Mouse (Mus musculus): Measurements from ENCODE around the gene Myo15.
"Not testable (repeated sequence)": the region's sequence is repeated elsewhere in the genome, so short reads cannot be mapped to it uniquely, and the experiment has no call there.

The Myo15 gene

GRCm38 (mm10) chr11:60545433-60545832, 76.3 kb downstream of the Myo15 start:
- no peak for DNase-seq (ENCODE audit: low spot score in 2 of 2)

GRCm38 (mm10) chr11:60548112-60548511, 79.0 kb downstream of the Myo15 start:
- no peak for DNase-seq (ENCODE audit: low spot score in 2 of 2)

- no peak for DNase-seq (ENCODE audit: low spot score in 2 of 2)
Observed at GRCm38 (mm10) chr11:60553091-60553490, 84.0 kb downstream of the Myo15 start.

GRCm38 (mm10) chr11:60557675-60558074, 88.5 kb downstream of the Myo15 start:
- no peak for DNase-seq (ENCODE audit: low spot score in 2 of 2)

GRCm38 (mm10) chr11:60559342-60559741, 90.2 kb downstream of the Myo15 start:
- peak; percentile 38 to 58 for DNase-seq (ENCODE audit: low spot score in 2 of 2)

- DNase-seq (ENCODE audit: low spot score in 2 of 2) = not testable (repeated sequence)
Observed at GRCm38 (mm10) chr11:60574006-60574405, 104.9 kb downstream of the Myo15 start.

Measured in right cerebral cortex, postnatal 36 days (tissue).